Mouse (Mus musculus) layer of hippocampus, adult 8-10 months (tissue): ENCODE results near the gene Ccs. TPM values are rescaled to one million over a fixed set of nuclear protein-coding genes. Genes with fewer than 3 reads are reported as not detected.
A peak's percentile ranks its signal among the peaks of the same experiment; 100 is the strongest.
"Not testable (repeated sequence)": the region's sequence is repeated elsewhere in the genome, so short reads cannot be mapped to it uniquely, and the experiment has no call there.

Source experiments
- DNase-seq, 2 experiments: peaks; one replicate each; pipeline ENCODE4 v3.0.0; 2022; ENCODE audit warnings: low spot score in 2 of 2
- total RNA-seq, 4 experiments: library from RNA; stranded (reverse); gene quantifications; 2 replicates each; pipeline ENCODE4 v1.2.4; 2022

Ccs gene
- total RNA-seq, 4 experiments from 2014 or later = 30.9 to 44.4 (median 38.5) TPM

DNA sequence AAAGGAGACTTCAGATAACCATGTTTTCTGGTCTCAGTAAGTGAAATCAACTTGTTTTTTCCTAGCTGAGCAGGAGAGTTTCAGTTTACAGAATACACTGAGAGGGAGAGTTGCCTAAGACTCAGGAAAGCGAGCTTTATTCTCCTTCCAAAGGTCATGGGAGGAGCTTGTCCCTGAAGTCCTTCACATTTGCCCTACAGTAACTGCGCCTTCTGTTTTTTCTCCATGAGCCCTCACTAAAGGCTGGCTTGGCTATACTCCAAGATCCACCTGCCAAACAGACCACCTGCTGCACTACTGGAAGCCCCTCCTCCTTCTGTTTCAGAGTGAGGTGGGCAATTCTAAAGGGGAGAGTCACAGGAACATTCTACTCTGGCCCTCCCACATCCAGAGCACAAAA, 3.0 kb downstream of the Ccs start:
- no peak for DNase-seq

DNA sequence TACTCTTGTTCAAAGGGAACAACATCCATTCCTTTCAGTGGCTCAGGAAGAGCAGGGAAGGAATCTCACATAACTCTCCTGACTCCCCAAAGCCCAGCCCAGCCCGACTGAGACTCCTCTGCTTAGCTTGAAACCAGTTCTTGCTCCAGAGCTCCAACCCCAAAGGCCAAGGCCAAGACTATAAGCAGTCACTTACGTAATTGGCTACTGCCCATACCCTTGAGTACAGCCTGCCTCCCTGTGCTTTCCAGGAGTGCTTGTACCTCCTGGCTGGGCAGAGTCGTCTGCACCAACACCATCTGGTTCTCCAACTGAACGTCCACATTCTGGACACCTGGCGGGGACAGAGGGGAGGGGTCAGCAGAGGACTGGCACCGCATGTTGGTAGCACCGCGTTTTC, 5.2 kb downstream of the Ccs start:
- DNase-seq = no peak

DNA sequence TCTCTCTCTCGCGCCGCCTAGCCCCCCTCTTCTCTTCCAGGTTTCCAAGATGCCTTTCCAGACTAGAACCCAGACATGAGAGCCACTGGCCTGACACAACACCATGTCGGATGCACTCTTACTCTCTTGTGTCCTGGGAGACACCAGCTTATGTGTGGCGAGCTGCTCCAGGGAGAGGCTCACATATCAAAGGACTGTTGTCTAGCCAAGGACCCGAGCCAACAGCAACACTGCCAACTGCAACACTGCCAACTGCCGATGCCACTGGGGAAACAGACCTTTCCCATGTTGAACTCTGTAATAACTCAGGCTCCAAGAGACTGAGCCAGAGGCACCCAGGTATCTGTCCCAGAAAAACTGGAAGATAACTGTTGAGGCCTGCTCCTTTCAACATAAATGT, 10.0 kb downstream of the Ccs start:
- DNase-seq = peak; percentile 47 to 53

DNA sequence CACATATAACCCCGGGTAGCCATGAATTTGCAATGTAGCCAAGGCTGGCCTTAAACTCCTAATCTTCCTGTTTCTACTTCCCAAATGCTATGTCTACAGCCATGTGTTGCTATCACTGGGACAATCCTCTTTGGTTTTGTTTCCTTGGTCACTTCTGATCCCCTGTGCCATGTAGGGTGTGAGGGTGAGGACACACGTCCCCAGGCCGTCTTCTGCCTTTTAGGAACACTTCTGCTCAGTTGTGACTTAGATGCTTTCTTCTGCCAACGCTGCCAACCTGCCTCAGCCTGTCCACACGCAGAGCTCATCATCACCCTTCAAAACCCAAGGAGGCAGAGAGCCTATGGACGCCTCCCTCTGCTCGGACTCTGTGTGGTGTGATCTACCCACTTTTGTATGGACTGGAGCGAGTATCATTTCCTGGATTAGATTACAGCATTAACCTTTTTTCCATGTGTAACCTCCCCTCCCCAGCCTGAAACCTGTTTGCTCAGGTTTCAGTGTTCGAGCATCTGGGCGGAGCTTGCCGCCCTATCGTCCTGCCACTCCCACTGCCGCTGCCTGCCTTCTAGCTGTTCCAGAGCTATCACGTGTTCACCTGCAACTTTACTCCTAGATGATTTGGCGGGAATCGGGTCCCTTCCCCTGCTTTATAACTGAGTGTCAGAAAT, 10.6 kb downstream of the Ccs start:
- DNase-seq = no peak

DNA sequence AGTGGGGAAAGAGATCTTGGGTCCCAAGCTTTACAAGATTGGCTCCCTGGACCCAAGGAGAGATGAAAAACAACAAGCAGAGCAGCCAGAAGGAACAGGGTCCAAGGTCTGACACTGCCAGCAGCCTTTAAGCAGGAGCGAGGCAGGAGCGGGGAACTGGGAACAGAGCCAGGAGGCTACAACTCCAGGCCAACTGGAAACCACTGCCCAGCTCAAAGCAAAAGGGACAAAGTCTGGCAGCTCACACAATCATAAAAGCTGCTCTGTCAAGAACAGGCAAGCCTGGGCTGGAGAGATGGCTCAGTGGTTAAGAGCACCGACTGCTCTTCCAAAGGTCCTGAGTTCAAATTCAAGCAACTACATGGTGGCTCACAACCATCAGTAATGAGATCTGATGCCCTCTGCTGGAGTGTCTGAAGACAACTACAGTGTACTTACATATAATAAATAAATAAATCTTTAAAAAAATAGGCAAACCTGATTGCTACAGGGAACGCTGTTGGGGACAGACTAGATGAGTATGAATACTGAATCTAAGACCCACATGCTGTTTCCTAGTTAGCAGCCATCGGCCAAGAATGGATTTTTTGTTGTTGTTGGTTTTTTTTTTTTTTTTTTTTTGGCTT, 18.3 kb downstream of the Ccs start:
- DNase-seq = peak; percentile 77 to 79

DNA sequence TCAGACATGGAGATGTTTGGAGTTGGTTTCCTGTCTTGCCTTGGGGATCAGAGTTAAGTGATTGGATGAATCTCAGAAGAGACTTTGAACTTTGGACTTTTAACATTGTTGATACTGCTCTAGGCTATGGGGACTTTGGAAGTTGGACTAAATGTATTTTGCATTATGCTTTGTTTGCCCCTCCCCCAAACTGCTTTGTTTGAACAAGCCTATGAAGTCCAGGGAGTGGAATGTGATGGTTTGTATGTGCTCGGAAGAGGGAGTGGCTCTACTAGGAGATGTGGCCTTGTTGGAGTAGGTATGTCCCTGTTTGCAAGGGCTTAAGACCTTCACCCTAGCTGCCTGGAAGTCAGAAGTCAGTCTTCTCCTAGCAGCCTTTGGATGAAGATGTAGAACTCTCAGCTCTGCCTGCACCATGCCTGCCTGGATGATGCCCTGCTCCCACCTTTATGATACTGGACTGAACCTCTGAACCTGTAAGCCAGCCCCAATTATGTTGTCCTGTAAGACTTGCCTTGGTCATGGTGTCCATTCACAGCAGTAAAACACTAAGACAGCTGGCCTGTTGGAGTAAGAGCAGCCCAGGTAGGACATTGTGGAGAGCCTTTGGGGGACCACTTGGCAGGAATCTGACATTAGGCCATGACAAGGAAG, 21.8 kb downstream of the Ccs start:
- DNase-seq = no peak

DNA sequence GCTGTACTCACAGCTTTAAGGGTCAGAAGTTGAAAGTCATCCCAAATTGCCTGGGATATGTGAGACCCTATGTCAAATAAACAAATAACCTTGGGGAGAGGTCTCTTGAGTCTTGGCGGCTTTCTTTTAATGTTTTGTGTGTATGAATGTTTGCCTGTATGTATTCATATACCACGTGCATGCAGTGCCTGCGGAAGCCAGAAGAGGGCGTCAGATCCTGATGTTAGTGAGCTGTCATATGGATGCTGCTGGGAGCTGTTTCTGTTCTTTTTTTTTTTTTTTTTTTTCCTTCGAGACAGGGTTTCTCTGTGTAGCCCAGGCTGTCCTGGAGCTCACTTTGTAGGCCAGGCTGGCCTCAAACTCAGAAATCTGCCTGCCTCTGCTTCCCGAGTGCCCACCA, 26.1 kb downstream of the Ccs start:
- DNase-seq = no peak

DNA sequence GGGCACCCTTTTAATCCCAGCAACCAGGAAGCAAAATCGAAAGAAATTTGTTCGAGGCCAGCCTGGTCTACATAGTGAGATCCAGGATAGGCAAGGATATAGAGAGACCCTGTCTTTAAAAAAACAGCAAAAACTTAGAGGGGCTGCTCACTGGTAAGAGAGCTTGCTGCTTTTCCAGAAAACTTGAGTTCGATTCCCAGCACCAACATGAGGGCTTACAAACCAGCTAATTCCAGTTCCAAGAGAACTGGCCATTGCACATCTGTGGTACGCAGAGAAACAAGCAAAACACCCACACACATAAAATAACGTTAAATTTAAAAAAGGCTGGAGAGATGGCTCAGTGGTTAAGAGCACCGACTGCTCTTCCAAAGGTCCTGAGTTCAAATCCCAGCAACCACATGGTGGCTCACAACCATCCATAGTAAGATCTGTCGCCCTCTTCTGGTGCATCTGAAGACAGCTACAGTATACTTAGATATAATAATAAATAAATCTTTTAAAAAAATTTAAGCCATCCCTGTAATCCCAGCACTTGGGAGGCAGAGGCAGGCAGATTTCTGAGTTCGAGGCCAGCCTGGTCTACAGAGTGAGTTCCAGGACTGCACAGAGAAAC, 26.7 kb downstream of the Ccs start:
- DNase-seq = not testable (repeated sequence)

DNA sequence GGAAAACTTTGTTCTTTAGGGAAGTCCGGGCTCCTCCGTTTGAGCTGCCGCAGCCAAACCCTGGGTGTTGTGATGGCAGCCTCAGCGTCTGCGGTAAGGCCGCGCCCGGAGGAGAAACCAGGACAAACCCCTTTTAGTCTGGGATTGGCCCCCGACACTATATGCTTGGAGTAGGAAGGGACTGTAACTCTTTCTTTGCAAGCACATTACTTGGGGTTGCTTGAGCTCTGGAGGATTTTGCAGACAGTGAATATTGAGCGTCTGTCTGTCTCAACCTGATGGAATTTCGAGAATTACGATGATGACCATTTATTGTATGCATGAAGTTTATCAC, 27.3 kb downstream of the Ccs start:
- no peak for DNase-seq

DNA sequence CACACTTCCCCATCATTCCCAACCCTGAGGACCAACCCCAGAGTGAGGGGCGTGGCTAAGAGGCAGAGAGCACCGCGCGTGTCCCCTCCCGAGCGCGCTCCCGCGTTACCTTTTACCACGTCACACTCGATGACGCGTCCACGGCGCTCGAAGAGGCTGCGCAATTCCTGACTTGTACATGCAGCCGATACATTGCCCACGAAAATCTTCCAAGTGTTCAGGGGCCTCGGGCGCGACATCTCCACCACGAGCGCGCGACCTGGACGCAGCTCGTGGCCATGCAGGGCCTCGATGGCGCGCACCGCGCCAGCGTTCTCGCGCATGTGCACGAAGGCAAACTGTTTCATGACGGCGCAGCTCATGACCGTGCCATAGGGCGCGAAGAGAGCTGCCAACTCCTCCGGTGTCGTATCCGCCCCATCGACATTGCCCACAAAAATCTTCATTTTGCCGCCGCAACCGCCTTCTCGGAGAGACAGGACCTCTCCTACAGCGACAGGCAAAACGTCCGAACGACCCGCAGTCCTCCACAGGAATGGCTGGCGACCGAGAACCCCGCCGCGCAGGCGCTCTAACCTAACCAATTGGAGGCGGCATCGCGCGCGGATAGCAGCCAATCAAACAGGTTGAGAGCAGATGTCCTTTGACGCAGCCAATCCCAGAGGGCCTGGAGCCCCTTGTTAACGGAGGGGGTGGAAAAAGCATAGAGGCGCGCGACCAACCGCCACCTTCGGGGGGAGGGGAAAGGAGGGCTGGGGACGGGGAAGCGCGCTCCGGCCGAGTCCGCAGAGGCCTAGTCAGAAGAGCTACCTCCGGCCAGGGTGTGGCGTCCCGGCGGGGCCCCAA, 27.8 kb downstream of the Ccs start, which contains the start of the genes Gm21992 and Rbm14:
Gene Gm21992 (minus strand): TSS at position 550 of the 846 bp plus-strand sequence.
Gene Rbm14 (minus strand): TSS at position 572 of the 846 bp plus-strand sequence.
- DNase-seq = peak; percentile 98 to 99

DNA sequence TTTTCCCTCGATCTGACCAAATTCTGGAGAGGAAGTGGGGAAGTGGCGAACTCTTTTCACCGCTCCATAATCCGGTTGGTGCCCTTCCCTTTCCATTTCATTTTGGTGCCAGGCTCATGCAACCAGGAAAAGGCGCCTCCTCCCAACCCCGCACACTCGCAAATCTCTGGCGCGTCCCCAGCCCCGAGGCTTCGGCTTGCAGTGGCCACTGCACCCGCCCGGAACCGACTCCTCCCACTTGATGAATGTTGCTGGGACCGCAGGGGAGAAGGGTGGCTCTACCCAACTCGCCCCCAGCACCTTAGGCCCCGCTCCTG, 28.4 kb downstream of the Ccs start:
- DNase-seq = no peak

DNA sequence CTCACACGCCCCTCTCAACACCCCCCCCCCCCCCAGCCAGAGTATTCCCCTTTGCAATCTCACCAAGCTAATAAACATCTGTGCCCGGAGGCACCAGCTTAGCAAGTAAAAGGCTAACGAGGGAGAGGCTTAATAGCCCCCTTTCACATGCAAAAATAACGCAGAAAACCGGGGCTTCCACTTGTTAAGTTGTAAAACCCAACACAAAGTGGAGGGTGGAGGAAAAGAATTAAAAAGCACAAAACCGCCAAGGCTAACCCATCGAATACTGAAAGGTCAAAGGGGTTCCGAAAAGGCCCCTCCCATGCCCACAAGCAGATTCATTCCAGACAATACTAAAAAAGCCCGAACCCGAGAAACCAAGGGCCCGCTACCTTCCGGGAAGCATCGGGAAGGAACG, 28.8 kb downstream of the Ccs start:
- no peak for DNase-seq

DNA sequence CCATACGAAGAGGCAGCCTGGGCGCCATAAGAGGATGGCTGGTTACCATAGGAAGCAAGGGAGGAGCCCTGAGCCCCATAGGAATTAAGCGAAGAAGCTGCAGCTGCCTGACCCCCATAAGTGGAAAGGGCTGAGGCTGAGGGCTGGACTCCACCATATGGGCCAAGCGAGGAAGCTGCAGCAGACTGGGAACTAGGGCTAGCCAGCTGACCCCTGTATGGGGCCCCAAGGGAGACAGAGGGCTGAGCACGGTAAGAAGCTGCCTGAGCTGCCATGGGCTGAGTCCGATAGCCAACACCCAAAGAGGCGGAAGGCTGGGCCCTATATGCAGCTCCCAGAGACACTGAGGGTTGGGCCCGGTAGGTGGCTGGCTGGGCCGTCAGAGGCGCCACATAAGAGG, 35.8 kb downstream of the Ccs start:
- no peak for DNase-seq

DNA sequence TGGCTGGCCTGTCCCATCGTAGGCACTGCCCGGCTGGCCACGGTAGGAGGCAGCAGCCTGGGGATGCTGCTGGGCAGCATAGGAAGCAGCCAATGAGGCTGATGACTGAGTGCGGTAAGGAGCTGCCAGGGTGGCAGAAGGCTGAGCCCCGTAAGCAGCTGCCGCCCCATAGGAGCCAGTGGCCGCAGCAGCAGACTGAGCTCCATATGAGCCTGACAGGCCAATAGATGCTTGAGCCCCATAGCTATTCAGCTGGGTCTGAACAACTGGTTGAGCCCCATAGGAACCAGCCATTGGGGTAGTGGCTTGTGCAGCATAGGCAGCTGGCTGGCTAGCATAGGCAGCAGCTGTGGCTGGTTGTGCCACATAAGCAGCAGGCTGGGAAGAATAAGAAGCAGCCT, 36.4 kb downstream of the Ccs start:
- DNase-seq = no peak

DNA sequence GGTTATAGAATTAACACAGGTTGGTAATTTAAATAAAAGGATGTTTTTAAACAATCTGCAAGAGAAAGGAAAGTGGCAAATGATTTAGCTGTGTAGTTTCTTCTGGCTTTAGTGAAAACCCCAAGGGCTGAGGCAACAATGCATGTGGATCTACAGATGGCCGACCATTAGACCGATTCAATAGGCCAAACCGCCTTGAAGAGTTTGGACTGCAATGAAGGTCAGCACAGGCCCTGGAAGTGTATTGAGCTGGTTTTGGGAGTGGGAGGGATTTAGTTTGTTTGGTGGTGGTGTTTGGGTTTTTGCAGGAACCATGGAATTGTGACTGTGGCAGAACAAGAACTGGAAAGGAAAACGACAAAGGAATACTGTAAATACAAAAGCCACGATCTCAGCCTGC, 40.0 kb downstream of the Ccs start:
- DNase-seq = no peak

DNA sequence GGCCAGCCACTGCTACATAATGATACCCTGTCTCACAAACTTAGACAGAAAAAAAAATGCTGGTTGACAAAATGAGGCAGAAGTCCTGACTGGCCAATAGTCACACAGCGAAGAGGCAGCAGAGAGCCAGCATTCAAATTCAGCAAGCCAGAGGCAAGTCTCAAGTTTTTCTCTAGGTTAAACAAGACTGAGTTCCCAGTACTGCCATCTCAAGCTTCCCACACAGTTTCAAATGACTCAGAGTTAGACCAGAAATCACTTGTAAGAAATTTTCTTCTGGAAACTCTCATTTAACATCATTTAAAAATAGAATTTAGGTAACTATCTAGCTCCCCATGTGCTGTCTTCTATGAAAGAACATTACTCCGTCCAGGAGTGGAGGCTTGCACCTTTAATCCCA, 41.3 kb downstream of the Ccs start:
- no peak for DNase-seq

DNA sequence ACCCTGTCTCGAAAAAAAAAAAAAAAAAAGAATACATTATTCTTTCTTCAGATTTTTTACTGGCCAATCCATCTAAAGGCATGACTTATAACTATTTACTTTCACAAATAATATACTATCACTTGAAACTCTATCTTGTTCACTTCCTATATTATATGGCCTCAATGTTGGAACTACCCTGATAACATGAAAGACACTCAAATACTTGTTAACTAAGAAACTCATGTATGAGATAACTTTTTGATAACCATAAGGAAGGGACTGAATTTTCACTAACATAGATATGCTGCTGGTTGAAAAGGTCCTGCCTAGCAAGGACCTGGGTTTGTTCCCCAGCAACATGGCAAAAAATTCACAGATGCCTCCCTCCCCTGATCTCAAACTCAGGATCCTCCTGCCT, 43.2 kb downstream of the Ccs start:
- DNase-seq = no peak

DNA sequence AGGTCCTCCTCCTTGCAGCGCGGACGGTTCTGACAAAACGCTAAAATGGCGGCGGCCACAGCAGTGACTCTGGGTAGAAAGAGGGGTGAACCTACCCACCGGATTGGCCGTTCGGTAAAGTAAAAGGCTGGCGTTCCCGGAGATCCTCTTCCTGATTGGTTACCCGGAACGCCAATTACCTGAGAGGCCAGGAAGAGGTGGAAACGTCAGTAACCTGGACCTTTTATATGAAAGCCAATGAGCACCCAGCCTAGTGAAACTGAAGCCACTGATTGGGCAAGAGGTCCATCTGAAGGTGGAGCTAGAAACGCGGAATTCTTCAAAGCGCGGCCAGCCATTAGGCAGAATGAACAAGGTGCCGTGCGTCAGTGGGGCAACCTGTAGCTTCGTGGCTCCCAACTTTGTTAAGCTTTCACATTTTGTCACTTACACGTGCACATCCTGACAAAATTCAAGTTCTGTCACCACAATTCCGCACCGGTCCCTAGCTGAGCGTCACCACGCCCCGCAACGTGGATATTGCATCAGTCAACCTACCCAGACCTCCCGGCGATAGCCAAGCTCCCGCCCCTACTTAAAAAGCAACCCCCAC, 45.2 kb downstream of the Ccs start, which contains the start of gene Rbm4:
Gene Rbm4 (minus strand): TSS at position 71 of the 592 bp plus-strand sequence.
- DNase-seq = peak; percentile 98 to 99

DNA sequence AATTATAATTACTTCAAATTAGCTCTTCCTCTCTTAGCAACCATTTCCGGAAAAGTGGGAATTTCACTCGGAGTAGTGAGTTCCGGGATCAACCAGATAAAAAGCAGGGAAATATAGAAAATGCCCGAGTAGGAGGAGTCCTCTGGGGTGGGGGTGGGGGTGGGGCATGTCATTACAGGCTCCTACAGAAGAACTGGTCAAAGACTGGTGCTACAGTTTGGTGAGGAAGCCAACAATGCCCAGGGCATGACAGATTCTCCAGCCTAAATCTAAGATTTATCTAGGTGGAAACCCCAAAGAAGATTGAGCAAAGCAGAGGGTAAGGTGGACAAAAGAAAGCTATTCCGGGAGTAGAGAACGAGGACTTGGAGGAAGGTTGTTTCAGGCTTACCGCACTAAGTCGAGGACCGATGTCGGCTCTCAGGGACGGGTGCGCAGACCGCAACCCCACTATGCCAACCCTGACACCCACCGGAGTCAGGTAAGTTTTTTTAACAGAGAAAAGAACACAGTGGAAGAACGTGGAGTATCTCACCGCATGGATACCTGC, 45.8 kb downstream of the Ccs start:
- DNase-seq = no peak

DNA sequence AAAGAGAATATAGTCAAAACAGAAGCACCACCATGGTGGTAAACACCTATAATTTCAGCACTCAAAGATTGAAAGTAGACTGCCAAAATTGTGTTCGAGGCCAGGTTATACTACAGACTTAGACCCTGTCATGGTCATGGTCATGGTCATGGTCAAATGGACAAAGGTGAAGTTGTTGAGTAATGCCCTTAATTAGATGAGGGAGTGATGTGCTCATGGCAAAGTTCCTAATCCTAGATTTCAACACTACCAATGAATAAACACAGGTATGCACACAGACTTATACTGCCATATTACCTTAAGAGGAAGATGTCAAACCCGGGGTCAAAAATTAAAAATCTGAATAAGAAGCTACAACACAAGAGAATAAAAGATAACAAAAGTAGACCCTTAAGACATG, 52.8 kb downstream of the Ccs start:
- DNase-seq = no peak

DNA sequence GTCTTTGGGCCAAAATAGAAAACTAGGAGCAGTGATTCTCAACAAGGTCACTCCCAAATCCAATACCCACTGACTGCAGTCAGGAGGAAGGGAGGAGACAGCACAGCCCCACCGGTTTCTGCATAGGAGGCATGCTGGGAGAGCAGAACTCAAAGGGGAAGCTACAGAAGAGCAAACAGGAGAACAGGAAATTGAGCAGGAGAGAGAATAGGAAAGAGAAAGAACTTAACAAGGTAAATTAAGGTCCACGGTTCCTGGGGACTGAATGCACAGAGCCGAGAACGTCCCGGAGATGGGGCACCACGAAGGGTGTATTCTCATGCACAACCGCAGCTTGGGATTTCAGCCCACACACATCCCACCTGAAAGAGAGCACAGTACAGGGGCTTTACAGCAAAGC, 53.9 kb downstream of the Ccs start:
- no peak for DNase-seq
